Mouse (Mus musculus) thymus, postnatal 10 days (tissue): ENCODE results near the gene Tmem150a.

Experiments used
- DNase-seq, 2 experiments: peaks; one replicate each; pipeline ENCODE4 v3.0.0; 2021; ENCODE audit warnings: low spot score in 2 of 2

Gene Tmem150a

DNA sequence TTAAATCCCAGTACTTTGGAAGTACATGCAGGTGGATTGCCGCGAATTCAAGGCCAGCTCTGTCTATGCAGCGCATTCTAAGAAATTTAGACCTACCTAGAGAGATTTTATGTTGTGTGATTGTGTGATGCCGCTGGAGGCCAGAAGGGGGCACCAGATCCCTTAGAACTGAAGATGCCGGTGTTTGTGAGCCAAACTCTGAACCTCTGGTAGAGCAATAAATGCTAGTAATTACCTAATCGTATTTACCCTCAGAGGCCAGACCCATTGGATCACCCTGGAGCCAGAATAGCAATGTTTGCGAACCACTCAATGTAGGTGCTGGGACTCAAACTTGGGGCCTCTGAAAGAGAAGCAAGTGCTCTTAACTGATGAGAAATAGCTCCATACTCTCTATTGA is 46.6 kb downstream of the Tmem150a start:
- peak; percentile 44 to 76 for DNase-seq

GRCm38 (mm10) chr6:72405356-72405755 is 50.1 kb downstream of the Tmem150a start:
- DNase-seq = no peak

DNA sequence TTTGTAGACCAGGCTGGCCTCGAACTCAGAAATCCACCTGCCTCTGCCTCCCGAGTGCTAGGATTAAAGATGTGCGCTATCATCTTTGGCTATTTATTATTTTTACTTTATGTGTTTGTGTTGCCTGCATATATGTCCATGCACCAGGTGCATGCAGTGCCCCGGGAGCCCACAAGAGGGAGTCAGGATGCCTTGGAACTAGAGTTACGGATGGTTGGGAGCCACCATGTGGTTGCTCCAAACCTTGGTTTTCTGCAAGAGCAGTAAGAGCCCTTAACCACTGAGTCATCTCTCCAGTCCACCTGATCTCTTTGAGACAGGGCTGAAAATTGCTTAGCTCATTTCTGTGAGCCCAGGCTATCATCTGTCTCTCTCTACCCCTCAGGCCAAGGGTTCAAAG is 51.9 kb downstream of the Tmem150a start:
- peak; percentile 73 to 86 for DNase-seq
